Mouse (Mus musculus): Measurements from ENCODE around the gene Gm28729. TPM values are rescaled to one million over a fixed set of nuclear protein-coding genes. Genes with fewer than 3 reads are reported as not detected.

Gm28729 gene
- not detected in 2 replicates for polyA plus RNA-seq (2016; fragmentation: Nextera tagmentation; extraction: Ambion mirVana)

GRCm38 (mm10) chr9:96524972-96525506 lies at the start of gene Gm28729:
Gm28729 (minus strand) TSS chr9:96525264.
- WGBS = 41% methylated on average over 12 of the region's 12 CpGs
- no peak within 1 kb of the TSS for H3K9ac ChIP-seq
- ATAC-seq (ENCODE audit: insufficient number of reproducible peaks, insufficient read depth, low FRiP score, low TSS enrichment) = no peak; the same call in 1 of the 2 replicates

GRCm38 (mm10) chr9:96573252-96573651 lies 48.2 kb upstream of the Gm28729 start:
- no peaks in the 10 kb centered on the region; the same call in 1 of the 2 replicates for H3K4me1 ChIP-seq
- H3K9me3 ChIP-seq = no peaks in the 10 kb centered on the region
- no peak overlapping the region for H3K4me2 ChIP-seq (replicated peaks)
- no peak overlapping the region for H3K9ac ChIP-seq
- no peak overlapping the region for H3K27ac ChIP-seq
- no peaks in the 10 kb centered on the region for H3K27me3 ChIP-seq
- WGBS = 20% methylated on average over 1 of the region's 1 CpGs
- H3K36me3 ChIP-seq = peaks cover 19% of the 10 kb centered on the region
- no peak overlapping the region for H3K4me3 ChIP-seq
- ATAC-seq (ENCODE audit: insufficient number of reproducible peaks, insufficient read depth, low FRiP score, low TSS enrichment) = no peak

More at GRCm38 (mm10) chr9:96524972-96525506, at the start of gene Gm28729:
- peaks cover 6% of the 10 kb centered on the region; the same call in 1 of the 2 replicates for H3K4me1 ChIP-seq
- no peak within 1 kb of the TSS for H3K4me2 ChIP-seq (replicated peaks)
- H3K27ac ChIP-seq = no peak within 1 kb of the TSS
- no peaks in the 10 kb centered on the region for H3K9me3 ChIP-seq
- H3K36me3 ChIP-seq = no peaks in the 10 kb centered on the region
- H3K27me3 ChIP-seq = no peaks in the 10 kb centered on the region
- no peak within 1 kb of the TSS for H3K4me3 ChIP-seq

DNA sequence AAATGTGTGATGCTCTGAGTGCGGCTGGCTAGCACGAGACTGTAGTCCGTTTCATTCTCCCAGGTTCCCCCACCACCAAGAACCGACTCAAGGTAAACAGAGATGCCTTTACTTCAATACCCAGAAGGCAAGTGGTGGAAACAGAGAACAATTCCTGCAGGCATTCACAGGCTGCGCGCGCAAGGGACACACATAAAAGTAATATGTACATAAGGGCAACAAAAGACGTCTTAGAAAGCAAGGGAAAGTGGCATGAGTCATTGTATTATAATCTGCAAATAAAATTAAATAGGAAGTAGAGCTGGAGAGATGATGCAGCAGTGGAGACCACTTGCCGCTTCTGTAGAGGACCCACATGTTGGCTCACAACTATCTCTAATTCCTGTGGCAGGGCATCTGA lies 47.7 kb upstream of the Gm28729 start:
- Histone ChIP-seq H3K4me3 (no peak overlapping the region), H3K36me3 (peaks cover 19% of the 10 kb centered on the region), H3K4me2 (replicated peaks) (no peak overlapping the region), H3K27me3 (no peaks in the 10 kb centered on the region), H3K27ac (no peak overlapping the region), H3K9me3 (no peaks in the 10 kb centered on the region), H3K4me1 (no peaks in the 10 kb centered on the region; the same call in 1 of the 2 replicates), H3K9ac (no peak overlapping the region)
- ATAC-seq (ENCODE audit: insufficient number of reproducible peaks, insufficient read depth, low FRiP score, low TSS enrichment) = no peak
- WGBS = 85% methylated on average over 9 of the region's 9 CpGs

DNA sequence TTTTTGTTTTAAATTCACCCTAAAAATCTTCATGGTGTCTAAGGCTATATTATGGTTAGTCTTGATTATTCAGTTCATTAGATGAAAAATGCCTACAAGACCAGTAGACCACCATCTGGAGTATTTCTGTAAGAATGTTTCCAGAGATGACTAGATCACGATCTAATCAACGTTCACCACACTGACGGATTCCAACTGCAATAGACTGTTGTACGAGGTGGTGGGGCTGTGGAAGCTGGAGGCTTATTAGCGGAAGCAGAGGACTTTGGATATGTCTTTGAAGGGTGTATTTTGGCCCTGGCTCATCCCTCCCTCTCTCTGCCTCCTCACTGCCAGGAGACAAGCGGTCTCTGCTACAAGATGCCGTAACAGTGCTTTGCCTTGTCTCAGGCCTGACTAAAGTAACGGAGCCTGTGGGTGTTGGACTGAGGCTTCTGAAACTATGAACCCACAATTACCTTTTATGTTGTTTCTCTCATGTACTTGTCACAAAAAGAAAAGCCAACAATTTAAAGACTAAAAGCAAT lies 41.5 kb upstream of the Gm28729 start:
- no peak for ATAC-seq (ENCODE audit: insufficient number of reproducible peaks, insufficient read depth, low FRiP score, low TSS enrichment)
- H3K4me3 ChIP-seq = no peak overlapping the region
- H3K27ac ChIP-seq = no peak overlapping the region
- no peaks in the 10 kb centered on the region for H3K9me3 ChIP-seq
- no peaks in the 10 kb centered on the region for H3K27me3 ChIP-seq
- H3K4me1 ChIP-seq = no peaks in the 10 kb centered on the region
- H3K36me3 ChIP-seq = peaks cover 47% of the 10 kb centered on the region
- H3K9ac ChIP-seq = no peak overlapping the region
- WGBS = 82% methylated on average over 8 of the region's 8 CpGs
- H3K4me2 ChIP-seq (replicated peaks) = no peak overlapping the region

DNA sequence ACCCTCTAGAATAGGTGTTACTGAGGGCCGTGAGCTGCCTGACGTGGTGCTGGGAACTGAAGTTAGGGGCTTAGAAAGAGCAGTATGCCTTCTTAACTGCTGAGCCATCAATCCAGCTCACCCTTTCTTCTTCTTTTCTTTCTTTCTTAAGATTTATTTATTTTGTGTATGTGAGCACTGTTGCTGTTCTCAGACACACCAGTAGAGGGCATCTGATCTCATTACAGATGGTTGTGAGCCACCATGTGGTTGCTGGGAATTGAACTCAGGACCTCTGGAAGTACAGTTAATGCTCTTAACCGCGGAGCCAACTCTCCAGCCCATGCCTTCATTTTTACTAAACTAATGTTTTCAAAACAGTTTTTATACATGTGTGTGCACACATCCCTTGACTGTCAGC lies 38.4 kb upstream of the Gm28729 start:
- 96% methylated on average over 4 of the region's 4 CpGs for WGBS
- Histone ChIP-seq H3K27me3 (no peaks in the 10 kb centered on the region), H3K4me1 (no peaks in the 10 kb centered on the region), H3K4me2 (replicated peaks) (no peak overlapping the region), H3K9ac (no peak overlapping the region), H3K9me3 (no peaks in the 10 kb centered on the region), H3K36me3 (peaks cover 48% of the 10 kb centered on the region), H3K4me3 (no peak overlapping the region), H3K27ac (no peak overlapping the region)
- no peak for ATAC-seq (ENCODE audit: insufficient number of reproducible peaks, insufficient read depth, low FRiP score, low TSS enrichment)

GRCm38 (mm10) chr9:96559148-96559547 lies 34.1 kb upstream of the Gm28729 start:
- Histone ChIP-seq H3K4me1 (no peaks in the 10 kb centered on the region), H3K9ac (no peak overlapping the region), H3K4me3 (no peak overlapping the region), H3K9me3 (no peaks in the 10 kb centered on the region), H3K27ac (no peak overlapping the region), H3K4me2 (replicated peaks) (no peak overlapping the region), H3K27me3 (no peaks in the 10 kb centered on the region), H3K36me3 (peaks cover 32% of the 10 kb centered on the region)
- 94% methylated on average over 6 of the region's 6 CpGs for WGBS
- ATAC-seq (ENCODE audit: insufficient number of reproducible peaks, insufficient read depth, low FRiP score, low TSS enrichment) = no peak

DNA sequence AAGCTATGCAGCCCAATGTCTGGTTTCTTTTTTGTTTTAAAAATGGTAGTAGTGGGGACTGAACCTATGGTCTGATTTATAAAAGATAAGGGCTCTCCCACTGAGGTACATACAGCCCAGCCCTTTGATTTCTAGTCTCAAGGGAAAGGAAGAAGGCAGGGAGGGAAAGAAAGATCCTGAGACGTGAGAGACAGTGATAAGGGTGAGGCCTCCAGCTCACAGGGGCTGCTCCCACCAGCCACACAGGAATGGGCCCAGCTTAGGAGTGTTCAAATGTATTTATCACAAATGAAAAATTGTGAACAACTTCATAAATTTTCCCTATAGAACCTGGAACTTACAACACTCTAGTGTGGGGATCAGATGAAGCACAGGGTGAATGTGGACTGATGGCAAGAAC lies 33.5 kb upstream of the Gm28729 start:
- no peaks in the 10 kb centered on the region for H3K4me1 ChIP-seq
- WGBS = 90% methylated on average over 1 of the region's 1 CpGs

DNA sequence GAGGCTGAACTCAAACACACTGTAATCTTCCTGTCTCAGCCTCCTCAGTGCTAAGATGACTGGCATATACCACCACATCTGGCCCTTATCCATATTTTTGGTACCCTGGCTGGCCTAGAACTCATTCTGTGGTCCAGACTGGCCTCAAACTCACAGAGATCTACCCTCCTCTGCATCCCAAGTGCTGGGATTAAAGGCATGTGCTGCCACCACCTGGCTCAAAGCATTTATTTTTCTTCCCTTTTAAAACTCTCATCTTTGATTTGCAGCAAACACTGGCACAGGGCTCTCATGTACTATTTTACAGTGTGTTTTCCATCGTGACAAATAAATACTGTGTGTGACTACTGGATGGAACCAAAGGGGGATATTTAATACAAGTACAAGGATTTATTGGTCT lies 29.0 kb upstream of the Gm28729 start:
- WGBS = 96% methylated on average over 1 of the region's 1 CpGs
- H3K27ac ChIP-seq = no peak overlapping the region
- H3K4me3 ChIP-seq = no peak overlapping the region
- H3K36me3 ChIP-seq = peaks cover 22% of the 10 kb centered on the region
- H3K4me2 ChIP-seq (replicated peaks) = no peak overlapping the region
- no peaks in the 10 kb centered on the region for H3K9me3 ChIP-seq
- no peak for ATAC-seq (ENCODE audit: insufficient number of reproducible peaks, insufficient read depth, low FRiP score, low TSS enrichment)
- no peak overlapping the region for H3K9ac ChIP-seq
- H3K27me3 ChIP-seq = no peaks in the 10 kb centered on the region
- no peaks in the 10 kb centered on the region for H3K4me1 ChIP-seq

More for the DNA sequence above, 33.5 kb upstream of the Gm28729 start:
- Histone ChIP-seq H3K36me3 (peaks cover 27% of the 10 kb centered on the region), H3K4me3 (no peak overlapping the region), H3K4me2 (replicated peaks) (no peak overlapping the region), H3K9me3 (no peaks in the 10 kb centered on the region), H3K9ac (no peak overlapping the region), H3K27ac (no peak overlapping the region), H3K27me3 (no peaks in the 10 kb centered on the region)
- no peak for ATAC-seq (ENCODE audit: insufficient number of reproducible peaks, insufficient read depth, low FRiP score, low TSS enrichment)

DNA sequence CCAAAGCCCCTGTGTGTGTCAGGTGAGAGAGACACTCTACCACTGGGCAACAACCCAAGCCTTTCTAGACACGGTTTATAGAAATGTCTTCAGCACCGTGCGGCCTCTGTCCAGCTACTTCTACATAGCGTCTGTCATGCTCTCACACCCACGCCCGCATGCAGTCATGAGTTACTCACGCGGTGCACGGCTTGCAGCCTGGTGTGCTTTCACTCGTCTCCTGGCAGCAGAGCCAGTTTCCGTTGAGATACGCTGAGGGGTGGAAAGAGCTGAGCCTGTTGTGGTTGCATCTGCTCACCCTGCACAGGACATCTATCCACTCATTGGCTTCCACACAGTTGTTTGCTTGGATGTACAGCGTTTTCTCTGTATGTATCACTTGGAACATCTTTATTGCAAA lies 20.3 kb upstream of the Gm28729 start:
- Histone ChIP-seq H3K9me3 (no peaks in the 10 kb centered on the region), H3K4me3 (no peak overlapping the region), H3K27ac (no peak overlapping the region), H3K4me1 (no peaks in the 10 kb centered on the region), H3K36me3 (peaks cover 30% of the 10 kb centered on the region), H3K27me3 (no peaks in the 10 kb centered on the region), H3K9ac (no peak overlapping the region), H3K4me2 (replicated peaks) (no peak overlapping the region)
- no peak for ATAC-seq (ENCODE audit: insufficient number of reproducible peaks, insufficient read depth, low FRiP score, low TSS enrichment)
- WGBS = 93% methylated on average over 13 of the region's 13 CpGs

- Histone ChIP-seq H3K4me2 (replicated peaks) (peak overlapping the region; percentile 28), H3K27ac (no peak overlapping the region), H3K9me3 (no peaks in the 10 kb centered on the region), H3K9ac (no peak overlapping the region), H3K36me3 (peaks cover 27% of the 10 kb centered on the region; the same call in 1 of the 2 replicates), H3K4me3 (no peak overlapping the region; the same call in 1 of the 2 replicates), H3K27me3 (no peaks in the 10 kb centered on the region), H3K4me1 (no peaks in the 10 kb centered on the region)
- WGBS = 35% methylated on average over 27 of the region's 27 CpGs
- 0 out of 2 replicates have a peak, but pooled peaks have one; percentile 56 for ATAC-seq (ENCODE audit: insufficient number of reproducible peaks, insufficient read depth, low FRiP score, low TSS enrichment)
Measured at GRCm38 (mm10) chr9:96543643-96544640, 18.9 kb upstream of the Gm28729 start.

- Histone ChIP-seq H3K27ac (no peak overlapping the region), H3K9ac (no peak overlapping the region), H3K36me3 (0 out of 2 replicates have a peak, but pooled peaks cover 9% of the 10 kb centered on the region), H3K9me3 (no peaks in the 10 kb centered on the region), H3K4me2 (replicated peaks) (no peak overlapping the region), H3K4me1 (peaks cover 10% of the 10 kb centered on the region), H3K4me3 (no peak overlapping the region), H3K27me3 (no peaks in the 10 kb centered on the region)
- no peak for ATAC-seq (ENCODE audit: insufficient number of reproducible peaks, insufficient read depth, low FRiP score, low TSS enrichment)
- 64% methylated on average over 10 of the region's 10 CpGs for WGBS
Measured at GRCm38 (mm10) chr9:96538916-96539315, 13.9 kb upstream of the Gm28729 start.

Measured in embryonic facial prominence, embryonic 12.5 days (tissue).